Mouse (Mus musculus): ENCODE measurements around the gene Sfxn1. TPM values are rescaled to one million over a fixed set of nuclear protein-coding genes. Genes with fewer than 3 reads are reported as not detected.
A peak's percentile ranks its signal among the peaks of the same experiment; 100 is the strongest.

Gene Sfxn1
- 10 to 100 TPM; 47.3 to 50.5 TPM for total RNA-seq (2021)
- long read RNA-seq, experiment 1, transcript Sfxn1-201 (11 exons, 2,783 nt), result major isoform, 92 of 130 reads
- long read RNA-seq, experiment 1, partial matches to known transcripts, result 10 of 130 reads
- long read RNA-seq, experiment 1, other reads (novel, unspliced or antisense), result 28 of 130 reads
- long read RNA-seq, experiment 2, transcript Sfxn1-201 (11 exons, 2,783 nt), result major isoform, 60 of 97 reads
- long read RNA-seq, experiment 2, partial matches to known transcripts, result 8 of 97 reads
- long read RNA-seq, experiment 2, other reads (novel, unspliced or antisense), result 29 of 97 reads

GRCm38 (mm10) chr13:54071606-54072331 is at the start of gene Sfxn1:
Gene Sfxn1 (plus strand): TSS chr13:54071869.
- DNase-seq (ENCODE audit: low spot score in 2 of 2), result peak; percentile 68 to 81

- peak; percentile 19 to 23 for DNase-seq (ENCODE audit: low spot score in 2 of 2)
Measured at GRCm38 (mm10) chr13:54023311-54023710, 48.4 kb upstream of the Sfxn1 start.

GRCm38 (mm10) chr13:54027079-54027478 is 44.6 kb upstream of the Sfxn1 start:
- DNase-seq (ENCODE audit: low spot score in 2 of 2), result no peak

- no peak for DNase-seq (ENCODE audit: low spot score in 2 of 2)
Measured at GRCm38 (mm10) chr13:54033653-54034052, 38.0 kb upstream of the Sfxn1 start.

- no peak for DNase-seq (ENCODE audit: low spot score in 2 of 2)
Measured at GRCm38 (mm10) chr13:54035541-54035940, 36.1 kb upstream of the Sfxn1 start.

DNA sequence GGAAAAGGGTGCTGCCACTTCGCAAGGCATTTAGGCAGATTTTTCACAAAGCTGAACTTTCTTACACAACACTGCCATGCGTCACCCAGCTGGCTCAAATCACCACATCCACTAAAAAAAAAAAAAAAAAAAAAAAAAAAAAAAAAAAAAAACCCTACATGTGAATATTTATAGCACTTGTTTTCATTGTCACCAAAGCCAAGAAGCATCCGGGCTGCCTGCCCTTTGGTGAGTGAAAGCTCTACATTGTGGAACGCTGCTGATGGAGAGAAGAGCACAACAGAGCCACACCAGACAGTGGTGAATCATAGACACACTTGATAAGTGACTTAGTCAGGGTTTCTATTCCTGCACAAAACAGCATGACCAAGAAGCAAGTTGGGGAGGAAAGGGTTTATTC is 33.7 kb upstream of the Sfxn1 start:
- DNase-seq (ENCODE audit: low spot score in 2 of 2), result no peak

GRCm38 (mm10) chr13:54040256-54040655 is 31.4 kb upstream of the Sfxn1 start:
- no peak for DNase-seq (ENCODE audit: low spot score in 2 of 2)

DNA sequence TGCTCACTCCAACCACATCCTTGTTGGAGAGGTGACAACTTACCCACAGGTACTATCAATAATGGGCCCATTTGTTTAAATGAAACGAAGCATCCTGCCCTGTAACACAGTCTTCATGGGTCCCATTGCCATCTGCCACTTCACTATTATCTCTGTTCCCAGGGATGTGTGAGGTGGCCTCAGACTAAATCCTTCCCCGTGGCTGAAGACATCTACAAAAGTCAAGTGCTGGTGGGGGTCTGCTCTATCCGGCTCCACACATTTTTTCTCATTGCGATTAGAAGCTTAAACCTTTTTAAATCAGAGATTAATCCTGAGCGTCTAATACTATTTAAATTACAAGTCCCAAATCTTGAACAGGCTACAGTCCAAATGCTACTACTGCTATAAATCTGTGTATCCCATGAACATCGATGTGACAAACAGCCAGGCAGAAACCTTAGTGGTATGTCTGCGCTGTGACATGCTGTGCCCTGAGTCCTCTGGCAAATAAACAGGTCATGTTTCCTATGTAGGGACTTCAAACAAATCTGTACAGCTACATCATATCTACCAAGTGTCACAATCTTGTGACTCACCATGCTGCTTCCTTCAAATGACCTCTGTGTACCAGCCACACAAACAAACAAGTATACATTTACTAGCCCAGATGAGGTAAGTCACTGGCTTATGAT is 22.9 kb upstream of the Sfxn1 start:
- DNase-seq (ENCODE audit: low spot score in 2 of 2), result no peak

- DNase-seq (ENCODE audit: low spot score in 2 of 2), result no peak
Measured at GRCm38 (mm10) chr13:54051641-54052040, 20.0 kb upstream of the Sfxn1 start.

- DNase-seq (ENCODE audit: low spot score in 2 of 2), result no peak
Measured at GRCm38 (mm10) chr13:54054962-54055361, 16.7 kb upstream of the Sfxn1 start.

GRCm38 (mm10) chr13:54055448-54055861 is 16.2 kb upstream of the Sfxn1 start, which contains the start of gene Drd1:
Gene Drd1 (minus strand): TSS chr13:54055705.
- peak; percentile 83 for DNase-seq (ENCODE audit: low spot score in 2 of 2)

DNA sequence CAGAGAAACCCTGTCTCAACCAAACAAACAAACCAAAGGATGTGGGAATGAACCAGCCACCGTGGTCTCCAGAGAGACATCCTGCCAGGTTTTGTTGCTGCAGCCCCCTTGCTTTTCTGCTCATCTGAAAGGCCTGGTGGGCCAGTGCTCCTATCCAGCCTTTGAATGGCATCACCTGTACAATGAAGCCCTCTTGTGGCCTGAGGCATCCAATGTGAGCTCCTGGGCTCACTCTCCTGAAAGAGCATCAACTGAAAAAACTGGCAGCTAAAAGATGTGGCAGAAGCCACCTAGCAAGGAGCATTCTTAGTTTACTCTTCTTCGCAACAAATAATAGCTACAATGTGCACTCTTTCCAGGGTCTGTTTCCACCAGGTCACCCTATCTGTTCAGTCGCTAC is 9.6 kb upstream of the Sfxn1 start:
- no peak for DNase-seq (ENCODE audit: low spot score in 2 of 2)

- peak in 1 of 2 experiments; percentile 25 for DNase-seq (ENCODE audit: low spot score in 2 of 2)
Measured at GRCm38 (mm10) chr13:54063292-54063691, 8.4 kb upstream of the Sfxn1 start.

GRCm38 (mm10) chr13:54066081-54066746 is 5.5 kb upstream of the Sfxn1 start:
- DNase-seq (ENCODE audit: low spot score in 2 of 2), result no peak

DNA sequence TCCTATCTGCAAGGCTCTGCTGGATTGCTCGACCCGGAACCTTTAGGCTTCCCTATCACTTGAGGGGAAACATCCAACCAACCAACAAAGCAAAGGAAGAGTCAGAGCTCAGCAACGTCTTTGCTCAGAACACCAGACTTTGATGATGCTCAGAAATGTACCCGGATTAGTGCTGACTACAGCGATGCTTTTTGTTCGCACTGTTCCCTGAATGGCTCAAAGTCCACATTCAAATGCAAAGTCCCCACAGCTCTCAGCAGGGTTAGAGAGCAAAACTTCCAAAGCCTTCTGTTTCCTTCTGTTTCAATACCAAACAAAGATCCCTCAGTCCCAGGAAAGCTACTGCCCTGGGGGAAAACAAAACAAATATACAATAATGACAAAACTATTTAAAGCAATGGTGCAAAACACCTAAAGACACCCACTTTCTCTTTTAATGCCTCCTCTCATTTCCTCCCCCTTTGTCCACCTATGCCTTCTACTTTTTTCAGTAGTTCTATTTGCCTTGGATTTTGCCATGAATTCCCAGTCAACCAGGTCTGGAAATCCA is 4.0 kb upstream of the Sfxn1 start:
- DNase-seq (ENCODE audit: low spot score in 2 of 2), result no peak

DNA sequence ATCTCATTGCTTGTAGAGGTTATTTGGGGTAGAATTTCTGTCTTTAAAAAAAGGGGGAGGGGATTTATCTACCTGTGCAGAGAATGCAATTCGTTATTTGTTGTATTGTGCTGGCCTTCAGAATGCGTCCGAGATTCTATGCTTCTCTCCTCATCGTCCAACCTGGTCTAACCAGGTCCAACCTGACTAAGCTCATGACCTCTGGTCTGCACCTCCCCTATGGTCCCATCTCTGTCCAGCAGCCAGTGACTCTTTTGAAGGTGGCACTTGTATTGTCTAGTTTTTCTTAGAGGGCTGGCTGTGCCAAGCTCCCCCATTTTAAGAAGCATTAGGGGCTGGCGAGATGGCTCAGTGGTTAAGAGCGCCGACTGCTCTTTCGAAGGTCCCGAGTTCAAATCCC is 658 bp upstream of the Sfxn1 start:
- DNase-seq (ENCODE audit: low spot score in 2 of 2), result no peak

- DNase-seq (ENCODE audit: low spot score in 2 of 2), result no peak
Measured at GRCm38 (mm10) chr13:54072526-54073057, 923 bp downstream of the Sfxn1 start.

DNA sequence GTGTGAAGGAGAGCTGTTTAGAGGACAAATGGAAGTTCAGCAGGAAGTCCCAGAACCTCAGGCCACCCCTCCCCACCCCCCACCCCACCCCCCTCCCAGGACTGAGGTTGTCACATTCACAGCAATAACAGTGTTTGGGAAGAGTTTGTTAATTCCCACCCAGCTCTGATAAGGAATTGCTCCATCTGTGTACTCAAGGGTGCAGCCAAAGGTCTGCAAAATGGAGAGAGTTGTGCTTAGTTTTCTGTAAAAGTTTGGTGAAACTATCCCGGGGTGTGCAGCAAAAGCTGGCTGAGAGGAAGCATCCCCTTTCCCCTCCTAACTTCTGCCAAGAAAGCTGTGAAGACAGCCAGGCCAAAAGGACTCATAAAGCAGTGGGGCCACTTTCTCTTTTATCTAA is 1.4 kb downstream of the Sfxn1 start:
- no peak for DNase-seq (ENCODE audit: low spot score in 2 of 2)

DNA sequence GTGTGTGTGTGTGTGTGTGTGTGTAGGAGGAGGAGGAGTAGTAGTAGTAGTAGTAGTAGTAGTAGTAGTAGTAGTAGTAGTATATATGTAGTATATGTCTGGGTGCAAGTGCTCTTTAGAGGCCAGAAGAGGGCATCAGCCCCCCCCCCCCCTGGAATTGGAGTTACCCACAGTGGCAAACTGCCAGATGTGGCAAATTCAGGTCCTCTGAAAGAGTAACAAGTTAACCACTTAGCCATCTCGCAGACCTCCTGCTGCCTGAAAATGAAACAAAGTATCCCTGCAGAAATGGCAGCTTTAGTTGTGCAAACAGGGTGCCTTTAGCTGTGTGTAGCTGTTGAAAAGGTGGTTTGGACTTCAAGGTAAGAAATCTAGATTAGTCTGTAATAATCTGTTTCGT is 1.8 kb downstream of the Sfxn1 start:
- no peak for DNase-seq (ENCODE audit: low spot score in 2 of 2)

DNA sequence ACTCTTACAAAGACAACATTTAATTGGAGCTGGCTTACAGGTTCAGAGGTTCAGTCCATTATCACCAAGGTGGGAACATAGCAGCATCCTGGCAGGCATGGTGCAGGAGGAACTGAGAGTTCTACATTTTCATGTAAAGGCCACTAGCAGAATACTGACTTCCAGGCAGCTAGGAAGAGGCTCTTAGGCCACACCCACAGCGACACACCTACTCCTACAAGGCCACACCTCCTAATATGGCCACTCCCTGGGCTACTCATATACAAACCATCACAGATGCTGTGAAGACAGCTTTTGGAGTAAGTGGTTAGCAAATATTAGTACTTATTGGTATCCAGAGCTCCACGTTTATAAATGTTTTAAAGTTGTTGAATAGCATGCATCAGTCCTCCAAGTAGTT is 3.7 kb downstream of the Sfxn1 start:
- DNase-seq (ENCODE audit: low spot score in 2 of 2), result no peak

DNA sequence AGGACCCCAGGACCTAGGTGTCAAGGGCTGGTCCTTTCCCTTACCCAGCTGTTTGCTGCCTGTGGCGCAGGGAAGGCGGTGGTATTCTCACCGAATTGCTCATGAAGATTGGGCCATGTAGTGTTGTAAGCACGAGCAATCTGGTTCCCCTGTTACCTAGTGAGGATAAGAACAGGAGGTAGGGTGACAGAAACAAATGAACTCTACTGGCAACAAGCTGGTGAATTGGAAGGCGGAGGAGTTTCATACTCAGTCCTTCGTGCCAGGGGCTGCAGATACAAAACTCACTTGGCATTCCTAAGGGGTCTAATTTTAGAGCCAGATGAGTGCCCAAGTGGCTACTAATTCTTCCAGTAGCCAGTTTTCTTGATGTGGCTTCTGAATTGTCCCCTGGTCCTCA is 4.4 kb downstream of the Sfxn1 start:
- DNase-seq (ENCODE audit: low spot score in 2 of 2), result no peak
